Mouse (Mus musculus): ENCODE results near the gene Tlr7.

GRCm38 (mm10) chrX:167353617-167354016, 23.3 kb upstream of the Tlr7 start:
- TF ChIP-seq CTCF (IDR thresholded peaks at IDR 0.05; ENCODE audit: borderline replicate concordance, extremely low read depth, insufficient read depth, insufficient read length) (no peak), POLR2A (IDR thresholded peaks at IDR 0.05; ENCODE audit: borderline replicate concordance, extremely low read depth, insufficient read depth, insufficient read length, poor library complexity, severe bottlenecking) (no peak)
